Mouse (Mus musculus) embryo, embryonic 9.5 days (tissue): ENCODE measurements around the gene Csnk1e.
"Not testable (repeated sequence)": the region's sequence is repeated elsewhere in the genome, so short reads cannot be mapped to it uniquely, and the experiment has no call there.

Experiments used
- DNase-seq: peaks from one replicate; pipeline ENCODE4 v3.0.0-alpha.2; 2017; ENCODE audit errors: extremely low spot score

Gene Csnk1e

GRCm38 (mm10) chr15:79455106-79455810 is at the start of gene Csnk1e:
TSS of gene Csnk1e (minus strand) at chr15:79455566.
- DNase-seq: peak; percentile 78

GRCm38 (mm10) chr15:79504707-79505452 is 49.5 kb upstream of the Csnk1e start, which contains the start of gene Kcnj4:
TSS of gene Kcnj4 (minus strand) at chr15:79505241.
- DNase-seq: peak; percentile 45

GRCm38 (mm10) chr15:79503438-79503837 is 48.1 kb upstream of the Csnk1e start:
- DNase-seq: no peak

GRCm38 (mm10) chr15:79502891-79503341 is 47.5 kb upstream of the Csnk1e start:
- DNase-seq: no peak

- no peak for DNase-seq
Observed at GRCm38 (mm10) chr15:79500110-79500509, 44.7 kb upstream of the Csnk1e start.

- DNase-seq: no peak
Observed at GRCm38 (mm10) chr15:79493527-79493926, 38.2 kb upstream of the Csnk1e start.

GRCm38 (mm10) chr15:79489463-79489862 is 34.1 kb upstream of the Csnk1e start:
- no peak for DNase-seq

- DNase-seq: no peak
Observed at GRCm38 (mm10) chr15:79481181-79481688, 25.9 kb upstream of the Csnk1e start.

GRCm38 (mm10) chr15:79477227-79477626 is 21.9 kb upstream of the Csnk1e start:
- DNase-seq: no peak

GRCm38 (mm10) chr15:79473638-79474355 is 18.4 kb upstream of the Csnk1e start:
- DNase-seq: no peak

- DNase-seq: no peak
Observed at GRCm38 (mm10) chr15:79473042-79473441, 17.7 kb upstream of the Csnk1e start.

GRCm38 (mm10) chr15:79471095-79471494 is 15.7 kb upstream of the Csnk1e start:
- DNase-seq: no peak

GRCm38 (mm10) chr15:79470583-79470982 is 15.2 kb upstream of the Csnk1e start:
- peak; percentile 12 for DNase-seq

GRCm38 (mm10) chr15:79469577-79469976 is 14.2 kb upstream of the Csnk1e start:
- DNase-seq: no peak

GRCm38 (mm10) chr15:79466601-79467286 is 11.4 kb upstream of the Csnk1e start:
- peak; percentile 84 for DNase-seq

- no peak for DNase-seq
Observed at GRCm38 (mm10) chr15:79456546-79456945, 1.2 kb upstream of the Csnk1e start.

- not testable (repeated sequence) for DNase-seq
Observed at GRCm38 (mm10) chr15:79456104-79456503, 738 bp upstream of the Csnk1e start.

- DNase-seq: no peak
Observed at GRCm38 (mm10) chr15:79453831-79454230, 1.5 kb downstream of the Csnk1e start.

GRCm38 (mm10) chr15:79448041-79448440 is 7.3 kb downstream of the Csnk1e start:
- no peak for DNase-seq

- DNase-seq: no peak
Observed at GRCm38 (mm10) chr15:79445786-79446654, 9.3 kb downstream of the Csnk1e start.
